Mouse (Mus musculus): Measurements from ENCODE around the gene Gucd1.

DNA sequence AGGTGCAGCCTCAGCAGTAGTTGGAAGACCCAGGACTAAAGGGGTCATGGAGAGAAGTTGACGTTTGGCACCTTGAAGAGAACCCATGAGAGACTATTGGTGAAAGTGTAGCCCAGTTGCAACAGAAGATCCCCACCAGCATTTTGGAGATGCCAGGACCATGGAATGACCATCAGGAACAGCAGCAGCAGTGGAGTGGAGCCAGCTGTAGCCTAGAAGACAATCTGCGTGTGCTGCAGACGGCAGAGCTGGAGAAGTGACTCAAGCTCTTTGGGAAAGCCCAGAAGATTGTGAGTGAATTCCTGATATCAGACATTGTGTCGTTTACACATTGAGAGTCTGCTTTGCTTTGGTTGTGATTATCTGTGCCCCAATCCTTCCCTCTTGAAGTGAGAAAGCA is 36.1 kb downstream of the Gucd1 start:
- TF ChIP-seq MAFK (IDR thresholded peaks at IDR 0.05; ENCODE audit: insufficient read depth, low read depth, low read length) = no peak
- TF ChIP-seq HCFC1 (IDR thresholded peaks at IDR 0.05; ENCODE audit: borderline replicate concordance, insufficient read depth, low read length) = no peak
